16 mouse cellular contexts compared by ENCODE assay signal in genomic region chr6:99655488-99655887, GRCm38 (mm10). TPM values are rescaled to one million over a fixed set of nuclear protein-coding genes. Genes with fewer than 3 reads are reported as not detected.
DNase-seq lines count a peak whose midpoint lies in the region; ATAC-seq lines count a peak whose summit lies in the region.
"Had no signal": no experiment of that assay in that cellular context is flagged by ENCODE, and none has a peak within 500 bp of the region (broad histone marks: within the 10 kb centered on the region; RNA-seq: fewer than 3 reads in every experiment).

No protein-coding gene starts in this region.

- DNase-seq in heart, postnatal 10 days, result no peak
- DNase-seq in thymus, postnatal 25 days, result peak; percentile 67
- no peak for DNase-seq in urinary bladder, postnatal 4 days (ENCODE audit: low spot score in 2 of 2)
- DNase-seq in lung, postnatal 4 days, result no peak
- DNase-seq in hindbrain, embryonic 10.5 days (ENCODE audit: low spot score), result no peak
- DNase-seq: adrenal gland, postnatal 25 days; cerebellum, adult 9-10 months; heart, adult 2 months; kidney, postnatal 36 days had no signal

- H3K9ac ChIP-seq in heart, embryonic 16.5 days (ENCODE audit: low read length), result no peak overlapping the region
- H3K9ac ChIP-seq: embryonic facial prominence, embryonic 13.5 days; forebrain, embryonic 15.5 days; hindbrain, embryonic 15.5 days had no signal

- peaks cover 69% of the 10 kb centered on the region for H3K79me2 ChIP-seq in macrophage (ENCODE audit: inconsistent target)

- H3K4me2 ChIP-seq in heart, embryonic 16.5 days (ENCODE audit: low read depth, low read length), result no peak overlapping the region
- H3K4me2 ChIP-seq: embryonic facial prominence, embryonic 13.5 days; forebrain, embryonic 15.5 days; hindbrain, embryonic 15.5 days had no signal

- intact Hi-C loops in heart, postnatal 10 days (cut with DNase I), result no loop called here

- no peak; the same call in 1 of the 2 replicates for ATAC-seq in heart, embryonic 16.5 days (replicated peaks; ENCODE audit: extremely low read depth, insufficient read depth, low FRiP score)
- ATAC-seq: forebrain, embryonic 15.5 days had no signal

- H3K9me3 ChIP-seq in heart, embryonic 16.5 days (replicated peaks; ENCODE audit: control insufficient read depth, low read length), result no peaks in the 10 kb centered on the region
- H3K9me3 ChIP-seq in hindbrain, embryonic 10.5 days, result no peaks in the 10 kb centered on the region
- H3K9me3 ChIP-seq: embryonic facial prominence, embryonic 13.5 days; forebrain, embryonic 15.5 days; hindbrain, embryonic 15.5 days had no signal

- H3K27me3 ChIP-seq in heart, embryonic 16.5 days (ENCODE audit: control insufficient read depth, insufficient read depth, low read length), result no peaks in the 10 kb centered on the region
- no peaks in the 10 kb centered on the region; the same call in 1 of the 2 replicates for H3K27me3 ChIP-seq in hindbrain, embryonic 10.5 days (ENCODE audit: insufficient read depth, poor library complexity, severe bottlenecking)
- H3K27me3 ChIP-seq: embryonic facial prominence, embryonic 13.5 days; forebrain, embryonic 15.5 days; hindbrain, embryonic 15.5 days had no signal

- H3K27ac ChIP-seq in heart, embryonic 16.5 days (ENCODE audit: low read length), result no peak overlapping the region
- H3K27ac ChIP-seq in brown adipose tissue, adult 24 weeks (replicated peaks; ENCODE audit: low read depth, low read length), result peak overlapping the region; percentile 19
- H3K27ac ChIP-seq in macrophage, result peak overlapping the region; percentile 66
- no peak overlapping the region for H3K27ac ChIP-seq in hindbrain, embryonic 10.5 days
- H3K27ac ChIP-seq: embryonic facial prominence, embryonic 13.5 days; forebrain, embryonic 15.5 days; heart, adult 2 months; hindbrain, embryonic 15.5 days had no signal

- peaks cover 9% of the 10 kb centered on the region; the same call in 1 of the 2 replicates for H3K4me1 ChIP-seq in heart, embryonic 16.5 days (ENCODE audit: control insufficient read depth, insufficient read depth, low read length)
- peaks cover 22% of the 10 kb centered on the region for H3K4me1 ChIP-seq in brown adipose tissue, adult 24 weeks (ENCODE audit: control insufficient read depth, insufficient read depth, insufficient read length, low read length)
- H3K4me1 ChIP-seq in hindbrain, embryonic 10.5 days (replicated peaks), result peaks cover 24% of the 10 kb centered on the region
- H3K4me1 ChIP-seq: forebrain, embryonic 15.5 days had no signal

- WGBS in heart, embryonic 16.5 days, result 38% methylated on average over 7 of the region's 7 CpGs
- 0% methylated on average over 7 of the region's 7 CpGs for WGBS in macrophage (ENCODE audit: missing documents)
- 66% methylated on average over 7 of the region's 7 CpGs for WGBS in hindbrain, embryonic 10.5 days

- H3K4me3 ChIP-seq in heart, embryonic 16.5 days (ENCODE audit: low read length), result peak overlapping the region; percentile 4; the same call in 1 of the 2 replicates
- no peak overlapping the region for H3K4me3 ChIP-seq in brown adipose tissue, adult 24 weeks (ENCODE audit: insufficient read depth, low read depth, low read length)
- peak overlapping the region; percentile 34 for H3K4me3 ChIP-seq in macrophage (ENCODE audit: inconsistent target)
- no peak overlapping the region for H3K4me3 ChIP-seq in hindbrain, embryonic 10.5 days
- H3K4me3 ChIP-seq: embryonic facial prominence, embryonic 13.5 days; forebrain, embryonic 15.5 days; heart, adult 2 months; hindbrain, embryonic 15.5 days had no signal

- H3K36me3 ChIP-seq in heart, embryonic 16.5 days (ENCODE audit: control insufficient read depth, insufficient read depth), result no peaks in the 10 kb centered on the region
- H3K36me3 ChIP-seq in macrophage (ENCODE audit: inconsistent target), result no peaks in the 10 kb centered on the region
- no peaks in the 10 kb centered on the region for H3K36me3 ChIP-seq in hindbrain, embryonic 10.5 days
- H3K36me3 ChIP-seq: embryonic facial prominence, embryonic 13.5 days; forebrain, embryonic 15.5 days; hindbrain, embryonic 15.5 days had no signal

RNA-seq across cellular contexts. Expression of gene Eif4e3, which starts 11.1 kb away (rescaled TPM):
- 12.7 and 12.8 TPM in 2 replicates for polyA plus RNA-seq in heart, embryonic 16.5 days (2015; fragmentation: Nextera tagmentation; extraction: Ambion mirVana)
- total RNA-seq in heart, postnatal 10 days (2021), result 10 to 100 TPM; 25.7 to 28.6 TPM
- 113 and 125 TPM in 2 replicates for polyA plus RNA-seq in brown adipose tissue, adult 24 weeks (2012; ENCODE audit: insufficient read depth, insufficient read length, missing spikeins)
- total RNA-seq in macrophage (2018; cell fraction: chromatin; rRNA removed), result 10 to 100 TPM; 11.3 to 37.4 (median 26.5) TPM
- total RNA-seq in macrophage (2018; cell fraction: cytosol; rRNA removed), result 10 to 100 TPM; 20.9 to 32.6 (median 24.6) TPM
- total RNA-seq in macrophage (2018; cell fraction: nucleus; rRNA removed), result 10 to 100 TPM; 12.5 to 52.1 (median 26.8) TPM
- 20.9 to 25.3 TPM (median 21.1 TPM) in 3 replicates for polyA plus RNA-seq in macrophage (2018)
- 12.0 and 15.7 TPM in 2 replicates for polyA plus RNA-seq in hindbrain, embryonic 10.5 days (2016; fragmentation: Nextera tagmentation; extraction: Ambion mirVana)

RNA-seq across cellular contexts. Expression of gene Gm20696, which starts 11.1 kb away (rescaled TPM):
- polyA plus RNA-seq in heart, embryonic 16.5 days (2015; fragmentation: Nextera tagmentation; extraction: Ambion mirVana), result 2.3 and 3.0 TPM in 2 replicates
- 1 to 10 TPM; 2.4 to 2.5 TPM for total RNA-seq in heart, postnatal 10 days (2021)
- polyA plus RNA-seq in brown adipose tissue, adult 24 weeks (2012; ENCODE audit: insufficient read depth, insufficient read length, missing spikeins), result not detected in 2 replicates
- 100 to 1,000 TPM in 4 of 26 experiments, 10 to 100 TPM in 22; 21.3 to 172 (median 40.8) TPM for total RNA-seq in macrophage (2018; cell fraction: chromatin; rRNA removed)
- total RNA-seq in macrophage (2018; cell fraction: cytosol; rRNA removed), result 1 to 10 TPM in 6 of 26 experiments, under 1 TPM in 20; 0.07 to 2.5 (median 0.44) TPM
- 100 to 1,000 TPM in 1 of 26 experiments, 10 to 100 TPM in 21, 1 to 10 TPM in 4; 4.9 to 135 (median 21.7) TPM for total RNA-seq in macrophage (2018; cell fraction: nucleus; rRNA removed)
- 0.03 to 0.27 TPM in 2 of 3 replicates, not detected in the other for polyA plus RNA-seq in macrophage (2018)
- polyA plus RNA-seq in hindbrain, embryonic 10.5 days (2016; fragmentation: Nextera tagmentation; extraction: Ambion mirVana), result 3.0 and 3.2 TPM in 2 replicates

RNA-seq across cellular contexts. Expression of gene Gpr27, which starts 37.0 kb away (rescaled TPM):
- polyA plus RNA-seq in heart, embryonic 16.5 days (2015; fragmentation: Nextera tagmentation; extraction: Ambion mirVana), result 0.59 and 0.90 TPM in 2 replicates
- total RNA-seq in heart, postnatal 10 days (2021), result 1 to 10 TPM; 3.1 to 4.7 TPM
- 0.44 and 0.63 TPM in 2 replicates for polyA plus RNA-seq in brown adipose tissue, adult 24 weeks (2012; ENCODE audit: insufficient read depth, insufficient read length, missing spikeins)
- under 1 TPM in 1 of 26 experiments, not detected in 25; 0.79 TPM for total RNA-seq in macrophage (2018; cell fraction: chromatin; rRNA removed)
- total RNA-seq in macrophage (2018; cell fraction: cytosol; rRNA removed), result not detected
- not detected for total RNA-seq in macrophage (2018; cell fraction: nucleus; rRNA removed)
- not detected in 3 replicates for polyA plus RNA-seq in macrophage (2018)
- 0.98 and 2.1 TPM in 2 replicates for polyA plus RNA-seq in hindbrain, embryonic 10.5 days (2016; fragmentation: Nextera tagmentation; extraction: Ambion mirVana)
- polyA plus RNA-seq: C2C12 had no signal

Comparison
In these comparisons a context has a peak if more than half of its experiments do, and no peak if none do; other contexts are left out.
1. H3K27ac ChIP-seq: peak in brown adipose tissue, adult 24 weeks (single experiment) and macrophage (single experiment); none in heart, embryonic 16.5 days (single experiment) and hindbrain, embryonic 10.5 days (single experiment).
2. H3K4me3 ChIP-seq: peak in heart, embryonic 16.5 days (single experiment) and macrophage (single experiment); none in brown adipose tissue, adult 24 weeks (single experiment) and hindbrain, embryonic 10.5 days (single experiment).